Mouse (Mus musculus): ENCODE measurements at regions not wholly inside any gene's neighbourhood (a gene's known extent, or its start where the extent isn't known, plus 50 kb on each side); places are given as distances from the start of the nearest gene placed in this dataset.
"Not testable (repeated sequence)": the region's sequence is repeated elsewhere in the genome, so short reads cannot be mapped to it uniquely, and the experiment has no call there.

GRCm38 (mm10) chr14:73453164-73453563 lies 56.7 kb upstream of the Med4 start:
- peak in 1 of 2 experiments; percentile 16 for DNase-seq

GRCm38 (mm10) chr14:73452321-73453082 lies 57.3 kb upstream of the Med4 start:
- peak in 1 of 2 experiments; percentile 64 for DNase-seq

- no peak for DNase-seq
Observed at GRCm38 (mm10) chr14:73451291-73452045, 58.4 kb upstream of the Med4 start.

- peak; percentile 32 to 62 for DNase-seq
Observed at GRCm38 (mm10) chr14:73449901-73450495, 59.8 kb upstream of the Med4 start.

- DNase-seq, result no peak
Observed at GRCm38 (mm10) chr14:73449111-73449510, 60.7 kb upstream of the Med4 start.

GRCm38 (mm10) chr14:73445508-73446256 lies 60.6 kb upstream of the Itm2b start:
- DNase-seq, result peak; percentile 26 to 46

- peak; percentile 60 to 71 for DNase-seq
Observed at GRCm38 (mm10) chr14:73444733-73445132, 59.6 kb upstream of the Itm2b start.

GRCm38 (mm10) chr14:73441951-73442716 lies 57.0 kb upstream of the Itm2b start:
- peak; percentile 38 for DNase-seq

- not testable (repeated sequence) for DNase-seq
Observed at GRCm38 (mm10) chr14:73441206-73441950, 56.3 kb upstream of the Itm2b start.

- no peak for DNase-seq
Observed at GRCm38 (mm10) chr14:73439802-73440309, 54.8 kb upstream of the Itm2b start.

GRCm38 (mm10) chr14:73435839-73436238 lies 50.8 kb upstream of the Itm2b start:
- no peak for DNase-seq

Measured in lung, adult 18-20 months (tissue).